Mouse (Mus musculus) forebrain, embryonic 14.5 days (tissue): ENCODE measurements around the gene Ccer2. TPM values are rescaled to one million over a fixed set of nuclear protein-coding genes. Genes with fewer than 3 reads are reported as not detected.

ENCODE experiments used
- ATAC-seq: fragments of 200-750 bp; cut with Nextera tagmentation; 2 replicates; pipeline ENCODE4 v1.8.0; 2017; ENCODE audit warnings: mild to moderate bottlenecking, moderate library complexity
- DNase-seq: peaks from one replicate; pipeline ENCODE4 v3.0.0-alpha.2; 2015; ENCODE audit warnings: low spot score
- H3K27ac ChIP-seq: fragments of 300-500 bp; sonication (generic); 2 replicates; pipeline ENCODE4 v1.5.1; 2014; ENCODE audit warnings: low read depth, mild to moderate bottlenecking, control low read depth, low read length, moderate library complexity
- H3K27me3 ChIP-seq: fragments of 300-500 bp; sonication (generic); replicated peaks from 2 replicates; pipeline ENCODE4 v1.6.1; 2014; ENCODE audit warnings: low read length, control low read depth, mixed read lengths; ENCODE audit not compliant: control insufficient read depth, insufficient read depth
- H3K36me3 ChIP-seq: fragments of 300-500 bp; sonication (generic); 2 replicates; pipeline ENCODE4 v1.6.1; 2014; ENCODE audit warnings: low read length, control low read depth; ENCODE audit not compliant: control insufficient read depth, insufficient read depth
- H3K4me1 ChIP-seq: fragments of 300-500 bp; sonication (generic); 2 replicates; pipeline ENCODE4 v1.6.1; 2014; ENCODE audit warnings: antibody characterized with exemption, low read length, control low read depth; ENCODE audit not compliant: control insufficient read depth, insufficient read depth
- H3K4me2 ChIP-seq: fragments of 300-500 bp; sonication (generic); 2 replicates; pipeline ENCODE4 v1.6.1; 2014; ENCODE audit warnings: mild to moderate bottlenecking, control low read depth, low read length
- H3K4me3 ChIP-seq: fragments of 300-500 bp; sonication (generic); 2 replicates; pipeline ENCODE4 v1.5.1; 2014; ENCODE audit warnings: low read depth, low read length, control low read depth
- H3K9ac ChIP-seq: fragments of 300-500 bp; sonication (generic); 2 replicates; pipeline ENCODE4 v1.6.1; 2014; ENCODE audit warnings: mild to moderate bottlenecking, low read length, control low read depth, moderate library complexity
- H3K9me3 ChIP-seq: fragments of 300-500 bp; sonication (generic); replicated peaks from 2 replicates; pipeline ENCODE4 v1.6.1; 2016; ENCODE audit warnings: low read length, control low read depth, mixed read lengths; ENCODE audit not compliant: control insufficient read depth
- WGBS: fragments of 180-500 bp; shearing (Covaris S2); extraction: QIAGEN DNeasy Blood & Tissue Kit; methylation state at CpG from one replicate; pipeline ENCODE4 v1.1.7; 2014; 5-methylcytosine and 5-hydroxymethylcytosine counted together
- polyA plus RNA-seq: library from polyadenylated mRNA; unstranded; fragments of >200 nt; fragmentation: Nextera tagmentation; extraction: Ambion mirVana; gene quantifications from 2 replicates; pipeline ENCODE4 v1.2.1, GENCODE M21; 2014

Gene Ccer2
- polyA plus RNA-seq, 1 experiment from 2014 or later, result not detected

DNA sequence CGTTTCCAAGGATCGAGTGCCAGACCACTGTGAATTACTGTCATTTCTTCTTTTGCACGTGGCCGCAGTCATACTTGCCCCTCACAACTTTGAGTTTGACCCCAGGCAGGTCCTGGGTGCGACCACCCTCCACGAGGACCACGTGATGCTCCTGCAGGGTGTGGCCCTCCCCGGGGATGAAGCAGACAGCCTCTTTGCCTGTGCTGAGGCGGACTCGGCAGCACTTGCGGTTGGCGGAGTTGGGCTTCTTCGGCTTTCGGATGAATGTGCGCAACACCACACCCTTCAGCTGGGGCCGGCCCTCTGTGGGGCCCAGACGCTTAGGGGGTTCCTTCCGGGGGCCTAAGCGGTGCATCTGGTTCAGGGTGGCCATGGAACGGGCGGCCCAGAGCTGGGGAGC is 16.1 kb upstream of the Ccer2 start:
- Histone ChIP-seq H3K9ac (no peak overlapping the region), H3K36me3 (peaks cover 15% of the 10 kb centered on the region; the same call in 1 of the 2 replicates), H3K27me3 (no peaks in the 10 kb centered on the region), H3K4me1 (peaks cover 9% of the 10 kb centered on the region; the same call in 1 of the 2 replicates), H3K9me3 (no peaks in the 10 kb centered on the region), H3K4me2 (no peak overlapping the region), H3K4me3 (no peak overlapping the region), H3K27ac (no peak overlapping the region)
- ATAC-seq (no peak), DNase-seq (no peak)
- 93% methylated on average over 21 of the region's 21 CpGs for WGBS

DNA sequence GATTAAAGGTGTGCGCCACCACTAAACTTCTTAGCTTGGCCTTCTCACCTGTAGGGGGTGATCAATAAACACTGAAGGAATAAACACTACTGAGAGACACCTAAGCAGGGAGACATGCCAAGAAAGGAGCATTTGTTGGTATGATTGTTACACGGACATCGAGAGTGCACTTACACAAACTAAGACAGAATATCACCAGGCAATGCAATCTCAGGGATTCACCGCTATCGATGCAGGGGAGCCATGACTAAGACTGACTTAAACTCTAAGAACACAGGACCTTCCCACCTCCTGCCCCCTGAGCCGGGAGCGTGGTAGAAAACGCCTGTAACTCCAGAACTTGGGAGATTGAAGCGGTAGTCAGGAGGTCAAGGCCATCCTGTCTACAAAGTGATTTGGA is 15.0 kb upstream of the Ccer2 start:
- H3K36me3 ChIP-seq, result peaks cover 20% of the 10 kb centered on the region
- H3K4me2 ChIP-seq, result peak overlapping the region; percentile 69
- no peak for DNase-seq
- 43% methylated on average over 9 of the region's 9 CpGs for WGBS
- H3K9me3 ChIP-seq, result no peaks in the 10 kb centered on the region
- no peak overlapping the region for H3K27ac ChIP-seq
- peak overlapping the region; percentile 70 for H3K4me3 ChIP-seq
- peak overlapping the region; percentile 86 for H3K9ac ChIP-seq
- no peaks in the 10 kb centered on the region for H3K27me3 ChIP-seq
- ATAC-seq, result no peak
- peaks cover 9% of the 10 kb centered on the region; the same call in 1 of the 2 replicates for H3K4me1 ChIP-seq

DNA sequence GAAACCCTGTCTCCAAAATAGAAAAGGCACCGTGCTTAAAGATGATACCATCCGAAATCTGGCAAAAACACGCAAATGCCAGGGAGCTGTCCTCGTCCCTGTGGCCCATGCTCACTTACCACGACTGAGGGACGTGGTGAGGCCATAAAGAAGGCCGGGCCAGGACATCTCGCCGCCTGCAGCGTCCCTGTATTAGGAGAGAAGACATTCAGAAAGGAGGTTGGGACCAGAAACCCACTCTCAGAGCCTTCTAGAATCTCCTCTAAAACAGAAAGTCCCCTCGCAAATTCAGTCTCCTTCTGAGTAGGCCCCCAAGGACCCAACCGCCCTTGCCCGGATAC is 14.6 kb upstream of the Ccer2 start:
- peaks cover 9% of the 10 kb centered on the region; the same call in 1 of the 2 replicates for H3K4me1 ChIP-seq
- H3K27ac ChIP-seq, result 0 out of 2 replicates have a peak overlapping the region, but pooled peaks have one; percentile 3
- H3K9me3 ChIP-seq, result no peaks in the 10 kb centered on the region
- peak overlapping the region; percentile 69 for H3K4me2 ChIP-seq
- H3K36me3 ChIP-seq, result peaks cover 23% of the 10 kb centered on the region
- no peak for ATAC-seq
- DNase-seq, result no peak
- peak overlapping the region; percentile 86 for H3K9ac ChIP-seq
- peak overlapping the region; percentile 70 for H3K4me3 ChIP-seq
- H3K27me3 ChIP-seq, result no peaks in the 10 kb centered on the region
- WGBS, result 1% methylated on average over 13 of the region's 13 CpGs

DNA sequence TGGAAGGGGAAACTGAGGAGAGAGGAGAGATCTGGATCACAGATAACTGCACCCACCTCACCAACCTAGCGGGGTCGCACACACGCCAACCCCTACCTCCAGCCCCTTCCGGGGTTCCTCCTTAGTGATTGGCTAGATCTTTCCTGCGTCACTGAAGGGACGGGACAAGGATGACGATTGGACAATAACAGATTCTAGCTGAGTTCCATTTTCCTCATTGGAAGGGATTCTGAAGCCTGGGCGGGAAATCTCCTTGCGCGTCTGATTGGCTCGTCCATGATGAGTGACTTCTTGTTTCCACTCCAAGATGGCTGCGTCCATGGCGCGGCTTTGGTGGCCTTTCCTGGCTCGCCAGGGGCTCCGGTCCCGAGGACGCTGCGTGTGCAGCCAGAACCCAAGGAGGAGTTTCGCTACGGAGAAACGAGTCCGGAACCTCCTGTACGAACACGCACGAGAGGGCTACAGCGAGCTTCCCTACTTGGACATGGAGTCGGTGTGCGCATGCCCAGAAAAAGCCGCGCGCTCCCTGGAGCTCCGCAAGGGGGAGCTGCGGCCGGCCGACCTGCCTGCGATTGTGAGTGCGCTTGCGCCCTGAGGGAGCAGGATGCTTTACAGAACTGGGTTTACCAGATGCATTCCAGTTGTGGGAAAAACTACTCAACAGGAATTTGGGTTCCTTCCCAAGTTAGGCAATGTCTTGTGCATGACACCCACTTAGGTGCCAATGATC is 14.1 kb upstream of the Ccer2 start, which contains the start of the genes Mrps12 and Sars2:
TSS of gene Mrps12 (minus strand) at position 112 of the 730 bp plus-strand sequence.
TSS of gene Sars2 (plus strand) at position 284 of the 730 bp plus-strand sequence.
- Histone ChIP-seq H3K27me3 (no peaks in the 10 kb centered on the region), H3K9ac (peak within 1 kb of the TSS; percentile 86), H3K4me3 (peak within 1 kb of the TSS; percentile 70), H3K4me1 (peaks cover 9% of the 10 kb centered on the region; the same call in 1 of the 2 replicates), H3K36me3 (peaks cover 28% of the 10 kb centered on the region), H3K9me3 (no peaks in the 10 kb centered on the region), H3K27ac (peak within 1 kb of the TSS; percentile 78), H3K4me2 (peak within 1 kb of the TSS; percentile 69)
- DNase-seq (peak; percentile 100), ATAC-seq (peak; percentile 99)
- WGBS, result under 1% methylated on average over 39 of the region's 39 CpGs

DNA sequence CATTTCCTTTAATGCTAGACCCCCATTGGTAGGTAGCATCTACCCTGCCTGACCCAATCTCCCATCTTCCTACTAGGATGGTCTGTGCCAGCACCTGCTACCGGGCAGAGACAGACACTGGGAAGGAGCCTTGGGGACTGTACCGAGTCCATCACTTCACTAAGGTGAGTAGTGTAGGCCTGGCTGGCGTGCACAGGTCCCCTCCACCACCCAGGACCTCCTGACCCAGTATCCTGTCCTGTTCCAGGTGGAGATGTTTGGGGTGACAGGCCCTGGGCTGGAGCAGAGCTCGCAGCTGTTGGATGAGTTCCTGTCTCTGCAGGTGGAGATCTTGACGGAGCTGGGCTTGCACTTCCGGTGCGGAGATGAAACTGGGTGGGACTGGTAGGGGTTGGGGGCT is 6.0 kb upstream of the Ccer2 start:
- Histone ChIP-seq H3K27ac (no peak overlapping the region), H3K4me2 (no peak overlapping the region), H3K27me3 (no peaks in the 10 kb centered on the region), H3K9me3 (no peaks in the 10 kb centered on the region), H3K4me3 (no peak overlapping the region), H3K9ac (no peak overlapping the region), H3K36me3 (peaks cover 23% of the 10 kb centered on the region), H3K4me1 (no peaks in the 10 kb centered on the region)
- ATAC-seq, result no peak
- 95% methylated on average over 7 of the region's 7 CpGs for WGBS
- no peak for DNase-seq

DNA sequence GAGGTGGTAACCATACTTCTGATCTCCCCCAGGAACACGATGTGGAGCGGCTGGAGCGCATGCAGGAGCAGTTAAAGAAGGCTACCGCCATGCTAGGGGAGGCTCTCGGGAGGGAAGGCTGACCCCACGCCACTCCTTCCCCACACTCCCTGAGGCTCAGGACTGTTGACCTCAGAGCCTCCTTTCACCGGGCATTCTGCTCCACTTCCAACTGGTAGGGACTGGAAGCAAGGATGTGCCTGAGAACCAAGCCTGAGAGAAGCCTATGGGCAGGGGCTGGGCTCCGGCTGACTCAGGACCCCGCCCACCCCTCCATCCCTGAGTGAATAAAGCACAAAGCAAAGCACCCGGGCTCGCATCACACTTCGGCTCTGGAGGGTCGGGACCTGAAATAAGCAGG is 2.6 kb downstream of the Ccer2 start:
- Histone ChIP-seq H3K27ac (no peak overlapping the region), H3K4me3 (no peak overlapping the region), H3K36me3 (peaks cover 41% of the 10 kb centered on the region), H3K4me2 (no peak overlapping the region), H3K4me1 (no peaks in the 10 kb centered on the region), H3K27me3 (no peaks in the 10 kb centered on the region), H3K9me3 (no peaks in the 10 kb centered on the region), H3K9ac (no peak overlapping the region)
- ATAC-seq, result no peak
- DNase-seq, result no peak
- 87% methylated on average over 13 of the region's 13 CpGs for WGBS

DNA sequence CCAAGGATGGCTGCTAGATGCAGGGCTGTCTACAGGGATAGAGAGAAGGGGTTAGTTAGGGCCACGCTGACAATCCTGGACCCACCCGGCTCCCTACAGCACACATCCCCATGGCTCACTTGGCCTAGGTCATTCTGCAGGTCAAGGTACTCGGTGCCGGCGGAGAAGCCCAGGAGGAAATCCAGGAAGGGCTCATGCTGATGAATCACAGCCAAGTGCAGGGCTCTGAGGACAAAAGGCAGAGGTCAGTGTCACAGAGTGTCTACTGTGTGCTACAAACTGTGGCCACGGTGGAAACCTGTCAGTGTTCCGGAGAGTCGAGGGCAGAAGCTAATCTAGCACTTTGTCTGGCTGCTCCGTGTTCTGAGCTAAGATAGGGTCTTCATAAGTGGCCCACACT is 5.9 kb downstream of the Ccer2 start:
- no peak overlapping the region for H3K4me2 ChIP-seq

DNA sequence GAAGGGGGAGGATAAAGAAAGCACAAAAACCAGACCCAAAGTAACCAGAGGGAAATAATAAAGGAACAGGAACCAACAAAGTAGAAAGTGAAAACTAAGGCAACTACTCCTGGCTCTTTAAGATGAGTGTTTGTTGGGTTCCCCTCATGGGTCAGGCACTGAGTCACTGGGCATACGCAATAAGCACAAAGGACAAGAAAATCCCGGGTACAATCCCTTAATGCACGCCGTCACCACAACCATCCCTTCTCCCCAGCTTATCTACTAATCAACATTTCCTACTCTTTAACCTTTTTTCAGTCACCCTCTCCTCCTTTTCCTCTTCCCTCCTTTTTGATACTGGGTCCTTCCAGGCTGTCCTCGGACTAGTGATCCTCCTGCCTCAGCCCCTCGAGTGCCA is 9.2 kb downstream of the Ccer2 start:
- Histone ChIP-seq H3K27ac (no peak overlapping the region), H3K4me2 (peak overlapping the region; percentile 76), H3K4me3 (peak overlapping the region; percentile 71; the same call in 1 of the 2 replicates), H3K9ac (peak overlapping the region; percentile 71; the same call in 1 of the 2 replicates), H3K36me3 (peaks cover 20% of the 10 kb centered on the region), H3K4me1 (peaks cover 14% of the 10 kb centered on the region), H3K27me3 (no peaks in the 10 kb centered on the region), H3K9me3 (no peaks in the 10 kb centered on the region)
- ATAC-seq, result no peak
- WGBS, result 84% methylated on average over 6 of the region's 6 CpGs
- DNase-seq, result no peak

More for the DNA sequence above, 5.9 kb downstream of the Ccer2 start:
- H3K9me3 ChIP-seq, result no peaks in the 10 kb centered on the region
- ATAC-seq (no peak), DNase-seq (no peak)
- WGBS, result 93% methylated on average over 9 of the region's 9 CpGs
- no peak overlapping the region for H3K9ac ChIP-seq
- peaks cover 9% of the 10 kb centered on the region for H3K4me1 ChIP-seq
- H3K27me3 ChIP-seq, result no peaks in the 10 kb centered on the region
- H3K4me3 ChIP-seq, result no peak overlapping the region
- no peak overlapping the region for H3K27ac ChIP-seq
- H3K36me3 ChIP-seq, result peaks cover 39% of the 10 kb centered on the region
